In the genomic region with DNA sequence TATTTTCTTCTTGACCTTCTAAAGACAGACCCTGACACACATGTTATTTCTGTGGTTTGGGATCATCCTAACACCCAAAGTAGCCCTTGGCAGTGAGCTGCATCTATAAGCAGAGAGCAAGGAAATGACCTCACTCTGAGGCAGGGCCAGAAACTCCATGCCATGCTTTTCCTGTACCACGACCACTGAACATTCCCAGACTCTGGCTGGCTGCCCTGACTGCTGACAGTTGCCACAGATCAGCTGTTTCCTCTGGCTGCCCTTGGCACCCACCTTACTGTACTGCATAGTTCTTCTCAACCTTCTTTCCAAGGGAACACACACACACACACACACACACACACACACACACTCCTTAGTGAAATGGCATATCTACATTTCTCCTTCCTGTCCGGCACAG, we compare ENCODE assay signal across 8 mouse cellular contexts.
DNase-seq lines count a peak whose midpoint lies in the region; ATAC-seq lines count a peak whose summit lies in the region.
"Had no signal": no experiment of that assay in that cellular context is flagged by ENCODE, and none has a peak within 500 bp of the region (broad histone marks: within the 10 kb centered on the region; RNA-seq: fewer than 3 reads in every experiment).

No protein-coding gene starts in this region.

- H3K4me3 ChIP-seq in midbrain, embryonic 16.5 days (ENCODE audit: low read depth, low read length) = no peak overlapping the region
- H3K4me3 ChIP-seq in midbrain, embryonic 13.5 days (replicated peaks) = no peak overlapping the region
- no peak overlapping the region for H3K4me3 ChIP-seq in embryonic facial prominence, embryonic 15.5 days (replicated peaks)
- no peak overlapping the region for H3K4me3 ChIP-seq in limb, embryonic 15.5 days

- no peaks in the 10 kb centered on the region for H3K36me3 ChIP-seq in midbrain, embryonic 16.5 days (ENCODE audit: control insufficient read depth, insufficient read depth, low read length)
- no peaks in the 10 kb centered on the region for H3K36me3 ChIP-seq in midbrain, embryonic 13.5 days
- no peaks in the 10 kb centered on the region for H3K36me3 ChIP-seq in embryonic facial prominence, embryonic 15.5 days
- H3K36me3 ChIP-seq in limb, embryonic 15.5 days = no peaks in the 10 kb centered on the region

- DNase-seq in heart, postnatal 14 days = peak; percentile 70 to 87
- no peak for DNase-seq in urinary bladder, postnatal 25 days (ENCODE audit: low spot score)
- no peak for DNase-seq in B cell, adult 2 months

- H3K4me2 ChIP-seq in midbrain, embryonic 16.5 days (ENCODE audit: low read length) = no peak overlapping the region
- no peak overlapping the region for H3K4me2 ChIP-seq in midbrain, embryonic 13.5 days (replicated peaks)
- H3K4me2 ChIP-seq in embryonic facial prominence, embryonic 15.5 days (replicated peaks) = no peak overlapping the region
- H3K4me2 ChIP-seq in limb, embryonic 15.5 days = no peak overlapping the region

- H3K9ac ChIP-seq in midbrain, embryonic 16.5 days (ENCODE audit: low read depth, low read length) = no peak overlapping the region
- H3K9ac ChIP-seq in midbrain, embryonic 13.5 days (replicated peaks) = no peak overlapping the region
- no peak overlapping the region for H3K9ac ChIP-seq in embryonic facial prominence, embryonic 15.5 days
- no peak overlapping the region for H3K9ac ChIP-seq in limb, embryonic 15.5 days

- 61% methylated on average over 2 of the region's 2 CpGs for WGBS in midbrain, embryonic 16.5 days
- 69% methylated on average over 2 of the region's 2 CpGs for WGBS in midbrain, embryonic 13.5 days
- 46% methylated on average over 2 of the region's 2 CpGs for WGBS in embryonic facial prominence, embryonic 15.5 days
- 31% methylated on average over 2 of the region's 2 CpGs for WGBS in limb, embryonic 15.5 days

- no peak overlapping the region for H3K27ac ChIP-seq in midbrain, embryonic 16.5 days (ENCODE audit: low read length)
- H3K27ac ChIP-seq in midbrain, embryonic 13.5 days = no peak overlapping the region
- peak overlapping the region; percentile 80 for H3K27ac ChIP-seq in embryonic facial prominence, embryonic 15.5 days (replicated peaks)
- peak overlapping the region; percentile 80 for H3K27ac ChIP-seq in limb, embryonic 15.5 days
- H3K27ac ChIP-seq: macrophage had no signal

- intact Hi-C loops in heart, postnatal 14 days (cut with DNase I) = no loop called here

- no peaks in the 10 kb centered on the region for H3K27me3 ChIP-seq in midbrain, embryonic 16.5 days (ENCODE audit: control insufficient read depth, insufficient read depth, low read depth, low read length)
- H3K27me3 ChIP-seq in midbrain, embryonic 13.5 days = no peaks in the 10 kb centered on the region
- H3K27me3 ChIP-seq in embryonic facial prominence, embryonic 15.5 days = no peaks in the 10 kb centered on the region
- no peaks in the 10 kb centered on the region for H3K27me3 ChIP-seq in limb, embryonic 15.5 days

- no peaks in the 10 kb centered on the region for H3K9me3 ChIP-seq in midbrain, embryonic 16.5 days (replicated peaks; ENCODE audit: control insufficient read depth, low read length, poor library complexity, severe bottlenecking)
- no peaks in the 10 kb centered on the region for H3K9me3 ChIP-seq in midbrain, embryonic 13.5 days
- no peaks in the 10 kb centered on the region for H3K9me3 ChIP-seq in embryonic facial prominence, embryonic 15.5 days (replicated peaks)
- no peaks in the 10 kb centered on the region for H3K9me3 ChIP-seq in limb, embryonic 15.5 days

- ATAC-seq in midbrain, embryonic 16.5 days = peak; percentile 45
- no peak for ATAC-seq in midbrain, embryonic 13.5 days
- peak; percentile 71 for ATAC-seq in embryonic facial prominence, embryonic 15.5 days (ENCODE audit: insufficient number of reproducible peaks, low FRiP score, low TSS enrichment, low read depth)
- ATAC-seq in limb, embryonic 15.5 days (ENCODE audit: insufficient number of reproducible peaks, low FRiP score, low TSS enrichment, low read depth) = peak; percentile 69

- H3K4me1 ChIP-seq in midbrain, embryonic 16.5 days (ENCODE audit: control insufficient read depth, insufficient read depth, low read length) = no peaks in the 10 kb centered on the region
- H3K4me1 ChIP-seq in midbrain, embryonic 13.5 days (replicated peaks) = 0 out of 2 replicates have a peak, but pooled peaks cover 7% of the 10 kb centered on the region
- H3K4me1 ChIP-seq in embryonic facial prominence, embryonic 15.5 days = peaks cover 22% of the 10 kb centered on the region
- H3K4me1 ChIP-seq in limb, embryonic 15.5 days = peaks cover 21% of the 10 kb centered on the region

Comparison
In these comparisons a context has a peak if more than half of its experiments do, and no peak if none do; other contexts are left out.
1. H3K27ac ChIP-seq: peak in embryonic facial prominence, embryonic 15.5 days (single experiment) and limb, embryonic 15.5 days (single experiment); none in midbrain, embryonic 16.5 days (single experiment) and midbrain, embryonic 13.5 days (single experiment).
2. DNase-seq: peak in heart, postnatal 14 days (2 of 2); none in urinary bladder, postnatal 25 days (single experiment) and B cell, adult 2 months (0 of 2).